Mouse (Mus musculus): Measurements from ENCODE around the gene Impg1. TPM values are rescaled to one million over a fixed set of nuclear protein-coding genes. Genes with fewer than 3 reads are reported as not detected.

Impg1 gene
- polyA plus RNA-seq, 1 experiment: not detected

GRCm38 (mm10) chr9:80277770-80278169 lies 187.5 kb downstream of the Impg1 start:
- DNase-seq (ENCODE audit: low read depth): no peak
- no peak for TF ChIP-seq CTCF (IDR thresholded peaks at IDR 0.05; ENCODE audit: borderline replicate concordance, extremely low read depth, insufficient read depth, insufficient read length)
- no peak for TF ChIP-seq POLR2A (IDR thresholded peaks at IDR 0.05; ENCODE audit: borderline replicate concordance, extremely low read depth, insufficient read depth, insufficient read length, poor library complexity, severe bottlenecking)

- TF ChIP-seq CTCF (IDR thresholded peaks at IDR 0.05; ENCODE audit: borderline replicate concordance, extremely low read depth, insufficient read depth, insufficient read length) (no peak), POLR2A (IDR thresholded peaks at IDR 0.05; ENCODE audit: borderline replicate concordance, extremely low read depth, insufficient read depth, insufficient read length, poor library complexity, severe bottlenecking) (no peak)
- DNase-seq (ENCODE audit: low read depth): peak; percentile 15
Observed at GRCm38 (mm10) chr9:80277157-80277556, 188.1 kb downstream of the Impg1 start.

GRCm38 (mm10) chr9:80275772-80276134 lies 189.5 kb downstream of the Impg1 start:
- DNase-seq (ENCODE audit: low read depth): no peak
- no peak for TF ChIP-seq CTCF (IDR thresholded peaks at IDR 0.05; ENCODE audit: borderline replicate concordance, extremely low read depth, insufficient read depth, insufficient read length)
- no peak for TF ChIP-seq POLR2A (IDR thresholded peaks at IDR 0.05; ENCODE audit: borderline replicate concordance, extremely low read depth, insufficient read depth, insufficient read length, poor library complexity, severe bottlenecking)

- no peak for DNase-seq (ENCODE audit: low read depth)
- TF ChIP-seq POLR2A (IDR thresholded peaks at IDR 0.05; ENCODE audit: borderline replicate concordance, extremely low read depth, insufficient read depth, insufficient read length, poor library complexity, severe bottlenecking) (no peak), CTCF (IDR thresholded peaks at IDR 0.05; ENCODE audit: borderline replicate concordance, extremely low read depth, insufficient read depth, insufficient read length) (no peak)
Observed at GRCm38 (mm10) chr9:80275053-80275771, 190.1 kb downstream of the Impg1 start.

GRCm38 (mm10) chr9:80272951-80273350 lies 192.3 kb downstream of the Impg1 start:
- TF ChIP-seq CTCF (IDR thresholded peaks at IDR 0.05; ENCODE audit: borderline replicate concordance, extremely low read depth, insufficient read depth, insufficient read length): no peak
- no peak for TF ChIP-seq POLR2A (IDR thresholded peaks at IDR 0.05; ENCODE audit: borderline replicate concordance, extremely low read depth, insufficient read depth, insufficient read length, poor library complexity, severe bottlenecking)
- peak; percentile 64 for DNase-seq (ENCODE audit: low read depth)

- no peak for DNase-seq (ENCODE audit: low read depth)
- TF ChIP-seq POLR2A (IDR thresholded peaks at IDR 0.05; ENCODE audit: borderline replicate concordance, extremely low read depth, insufficient read depth, insufficient read length, poor library complexity, severe bottlenecking) (no peak), CTCF (IDR thresholded peaks at IDR 0.05; ENCODE audit: borderline replicate concordance, extremely low read depth, insufficient read depth, insufficient read length) (no peak)
Observed at GRCm38 (mm10) chr9:80269596-80269995, 195.7 kb downstream of the Impg1 start.

GRCm38 (mm10) chr9:80266507-80266906 lies 198.8 kb downstream of the Impg1 start:
- DNase-seq (ENCODE audit: low read depth): no peak
- no peak for TF ChIP-seq POLR2A (IDR thresholded peaks at IDR 0.05; ENCODE audit: borderline replicate concordance, extremely low read depth, insufficient read depth, insufficient read length, poor library complexity, severe bottlenecking)
- TF ChIP-seq CTCF (IDR thresholded peaks at IDR 0.05; ENCODE audit: borderline replicate concordance, extremely low read depth, insufficient read depth, insufficient read length): no peak

GRCm38 (mm10) chr9:80266086-80266485 lies 199.2 kb downstream of the Impg1 start:
- TF ChIP-seq POLR2A (IDR thresholded peaks at IDR 0.05; ENCODE audit: borderline replicate concordance, extremely low read depth, insufficient read depth, insufficient read length, poor library complexity, severe bottlenecking) (no peak), CTCF (IDR thresholded peaks at IDR 0.05; ENCODE audit: borderline replicate concordance, extremely low read depth, insufficient read depth, insufficient read length) (no peak)
- DNase-seq (ENCODE audit: low read depth): no peak

Measured in brain, embryonic 14.5 days (tissue).